Mouse (Mus musculus): ENCODE data around the gene Nrf1. TPM values are rescaled to one million over a fixed set of nuclear protein-coding genes. Genes with fewer than 3 reads are reported as not detected.

Gene Nrf1
- polyA plus RNA-seq (2014; fragmentation: Nextera tagmentation; extraction: Ambion mirVana) = 69.9 and 73.0 TPM in 2 replicates

DNA sequence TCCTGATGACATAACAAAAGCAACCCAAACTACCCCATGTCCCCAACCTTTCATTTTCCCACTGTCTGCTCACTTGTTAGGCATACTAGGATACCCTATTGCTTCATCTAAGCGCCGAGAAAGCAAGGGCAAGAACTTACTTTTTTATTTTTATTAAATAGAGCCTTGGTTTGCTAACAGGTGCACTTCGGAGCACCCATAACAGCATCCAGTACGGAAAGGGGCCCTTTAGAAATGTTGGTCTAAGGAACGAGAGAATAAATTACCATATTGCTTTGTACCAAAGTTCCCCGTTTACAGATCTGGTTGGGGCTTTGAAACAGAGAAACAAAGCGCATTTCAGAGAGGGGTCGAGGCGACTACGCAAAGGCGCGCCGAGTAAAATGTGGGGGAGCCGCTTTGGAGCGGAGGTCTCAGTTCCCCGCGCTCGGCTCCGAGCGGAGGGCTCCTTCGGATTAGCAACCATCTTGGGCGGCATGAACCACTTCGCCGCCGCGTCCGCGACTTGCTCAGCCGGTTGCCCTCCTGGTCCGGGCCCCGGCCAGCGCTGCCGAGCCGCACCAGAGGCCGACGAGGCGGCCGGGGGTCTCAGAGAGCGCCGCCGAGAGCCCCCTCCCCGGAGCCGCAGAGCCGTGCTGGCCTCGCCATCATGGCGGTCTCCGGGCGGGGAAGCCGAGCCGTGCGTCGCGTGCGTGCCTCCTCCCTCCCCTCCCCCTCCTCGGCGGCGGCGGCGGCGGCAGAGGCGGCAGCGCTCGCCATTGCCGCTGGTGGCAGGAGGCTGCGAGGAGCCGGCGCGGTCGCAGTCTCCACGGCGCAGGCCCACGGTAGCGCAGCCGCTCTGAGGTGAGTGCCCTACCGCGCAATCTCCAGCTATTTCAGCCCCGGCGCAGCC is at the start of gene Nrf1:
Gene Nrf1 (plus strand): TSS at position 718 of the 892 bp plus-strand sequence.
- ATAC-seq (ENCODE audit: low FRiP score) (peak; percentile 94), DNase-seq (ENCODE audit: low spot score) (peak; percentile 94)
- H3K4me1 ChIP-seq (replicated peaks; ENCODE audit: control insufficient read depth, insufficient read depth, low read length) = no peaks in the 10 kb centered on the region
- under 1% methylated on average over 72 of the region's 78 CpGs for WGBS
- no peaks in the 10 kb centered on the region for H3K9me3 ChIP-seq (ENCODE audit: control insufficient read depth, low read length)
- no peaks in the 10 kb centered on the region for H3K36me3 ChIP-seq (ENCODE audit: control insufficient read depth, insufficient read depth, low read length)
- H3K27me3 ChIP-seq (ENCODE audit: control insufficient read depth, insufficient read depth, low read length) = no peaks in the 10 kb centered on the region
- H3K9ac ChIP-seq (ENCODE audit: low read depth, low read length) = peak within 1 kb of the TSS; percentile 94
- H3K4me3 ChIP-seq (ENCODE audit: low read depth, low read length) = peak within 1 kb of the TSS; percentile 89
- H3K4me2 ChIP-seq (replicated peaks; ENCODE audit: low read depth, low read length) = peak within 1 kb of the TSS; percentile 64
- H3K27ac ChIP-seq (ENCODE audit: low read depth, low read length) = peak within 1 kb of the TSS; percentile 100

DNA sequence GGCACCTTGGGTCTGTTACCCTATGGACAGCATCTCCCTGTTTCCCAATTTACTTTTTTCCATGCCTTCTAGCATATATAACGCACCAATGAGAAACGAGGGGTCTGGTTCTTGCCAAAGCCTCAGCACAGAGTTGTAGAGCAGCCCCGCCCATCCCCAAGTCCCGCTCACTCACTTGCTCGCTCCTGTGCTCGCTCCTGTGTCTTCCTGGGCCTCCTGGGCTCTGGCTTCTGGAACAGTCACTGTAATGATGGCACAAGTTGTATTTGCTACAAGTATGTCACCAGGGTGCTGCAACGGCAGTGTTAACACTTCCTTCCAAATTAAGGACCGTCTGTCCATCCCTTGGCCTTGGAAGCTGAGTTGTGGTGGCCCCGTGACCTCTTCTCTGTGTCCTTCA is 49.6 kb upstream of the Nrf1 start:
- Histone ChIP-seq H3K4me2 (replicated peaks; ENCODE audit: low read depth, low read length) (no peak overlapping the region), H3K9ac (ENCODE audit: low read depth, low read length) (no peak overlapping the region), H3K36me3 (ENCODE audit: control insufficient read depth, insufficient read depth, low read length) (no peaks in the 10 kb centered on the region), H3K4me3 (ENCODE audit: low read depth, low read length) (no peak overlapping the region), H3K9me3 (ENCODE audit: control insufficient read depth, low read length) (no peaks in the 10 kb centered on the region), H3K27me3 (ENCODE audit: control insufficient read depth, insufficient read depth, low read length) (no peaks in the 10 kb centered on the region), H3K4me1 (replicated peaks; ENCODE audit: control insufficient read depth, insufficient read depth, low read length) (no peaks in the 10 kb centered on the region), H3K27ac (ENCODE audit: low read depth, low read length) (no peak overlapping the region)
- 81% methylated on average over 9 of the region's 9 CpGs for WGBS
- DNase-seq (ENCODE audit: low spot score) (no peak), ATAC-seq (ENCODE audit: low FRiP score) (no peak)

- Histone ChIP-seq H3K36me3 (ENCODE audit: control insufficient read depth, insufficient read depth, low read length) (no peaks in the 10 kb centered on the region), H3K4me3 (ENCODE audit: low read depth, low read length) (no peak overlapping the region), H3K4me2 (replicated peaks; ENCODE audit: low read depth, low read length) (no peak overlapping the region), H3K9me3 (ENCODE audit: control insufficient read depth, low read length) (no peaks in the 10 kb centered on the region), H3K9ac (ENCODE audit: low read depth, low read length) (no peak overlapping the region), H3K27me3 (ENCODE audit: control insufficient read depth, insufficient read depth, low read length) (no peaks in the 10 kb centered on the region), H3K4me1 (replicated peaks; ENCODE audit: control insufficient read depth, insufficient read depth, low read length) (no peaks in the 10 kb centered on the region), H3K27ac (ENCODE audit: low read depth, low read length) (no peak overlapping the region)
- no peak for ATAC-seq (ENCODE audit: low FRiP score)
- DNase-seq (ENCODE audit: low spot score) = no peak
- 66% methylated on average over 4 of the region's 4 CpGs for WGBS
Measured at GRCm38 (mm10) chr6:29998771-29999170, 49.0 kb upstream of the Nrf1 start.

DNA sequence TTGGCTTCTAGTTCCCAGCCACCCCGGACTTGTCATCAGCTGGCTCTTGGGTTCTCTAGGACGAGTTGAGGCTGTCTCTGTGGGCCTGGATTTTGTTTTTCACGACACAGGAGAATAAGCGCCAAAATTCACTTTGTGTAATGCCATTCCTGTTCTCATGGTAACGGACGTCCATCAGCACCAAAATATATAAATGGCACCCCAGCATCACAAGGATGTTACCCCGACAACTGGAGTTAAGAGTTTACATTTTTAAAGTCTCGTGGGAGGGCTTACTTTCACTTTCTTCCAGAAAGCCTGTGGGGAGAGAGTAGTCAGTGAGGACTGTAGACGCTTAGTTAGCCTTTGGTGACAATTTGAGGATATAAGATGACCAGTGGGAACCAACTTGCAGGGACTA is 45.2 kb upstream of the Nrf1 start:
- Histone ChIP-seq H3K9me3 (ENCODE audit: control insufficient read depth, low read length) (no peaks in the 10 kb centered on the region), H3K4me3 (ENCODE audit: low read depth, low read length) (no peak overlapping the region), H3K9ac (ENCODE audit: low read depth, low read length) (no peak overlapping the region), H3K27me3 (ENCODE audit: control insufficient read depth, insufficient read depth, low read length) (no peaks in the 10 kb centered on the region), H3K27ac (ENCODE audit: low read depth, low read length) (no peak overlapping the region), H3K36me3 (ENCODE audit: control insufficient read depth, insufficient read depth, low read length) (no peaks in the 10 kb centered on the region), H3K4me1 (replicated peaks; ENCODE audit: control insufficient read depth, insufficient read depth, low read length) (no peaks in the 10 kb centered on the region), H3K4me2 (replicated peaks; ENCODE audit: low read depth, low read length) (no peak overlapping the region)
- DNase-seq (ENCODE audit: low spot score) = no peak
- 81% methylated on average over 9 of the region's 9 CpGs for WGBS
- no peak for ATAC-seq (ENCODE audit: low FRiP score)

GRCm38 (mm10) chr6:30005851-30006250 is 41.9 kb upstream of the Nrf1 start:
- H3K27ac ChIP-seq (ENCODE audit: low read depth, low read length) = no peak overlapping the region
- no peaks in the 10 kb centered on the region for H3K4me1 ChIP-seq (replicated peaks; ENCODE audit: control insufficient read depth, insufficient read depth, low read length)
- H3K27me3 ChIP-seq (ENCODE audit: control insufficient read depth, insufficient read depth, low read length) = no peaks in the 10 kb centered on the region
- no peak overlapping the region for H3K4me2 ChIP-seq (replicated peaks; ENCODE audit: low read depth, low read length)
- 100% methylated on average over 1 of the region's 1 CpGs for WGBS
- no peaks in the 10 kb centered on the region for H3K36me3 ChIP-seq (ENCODE audit: control insufficient read depth, insufficient read depth, low read length)
- ATAC-seq (ENCODE audit: low FRiP score) (no peak), DNase-seq (ENCODE audit: low spot score) (no peak)
- no peaks in the 10 kb centered on the region for H3K9me3 ChIP-seq (ENCODE audit: control insufficient read depth, low read length)
- H3K9ac ChIP-seq (ENCODE audit: low read depth, low read length) = no peak overlapping the region
- no peak overlapping the region for H3K4me3 ChIP-seq (ENCODE audit: low read depth, low read length)

DNA sequence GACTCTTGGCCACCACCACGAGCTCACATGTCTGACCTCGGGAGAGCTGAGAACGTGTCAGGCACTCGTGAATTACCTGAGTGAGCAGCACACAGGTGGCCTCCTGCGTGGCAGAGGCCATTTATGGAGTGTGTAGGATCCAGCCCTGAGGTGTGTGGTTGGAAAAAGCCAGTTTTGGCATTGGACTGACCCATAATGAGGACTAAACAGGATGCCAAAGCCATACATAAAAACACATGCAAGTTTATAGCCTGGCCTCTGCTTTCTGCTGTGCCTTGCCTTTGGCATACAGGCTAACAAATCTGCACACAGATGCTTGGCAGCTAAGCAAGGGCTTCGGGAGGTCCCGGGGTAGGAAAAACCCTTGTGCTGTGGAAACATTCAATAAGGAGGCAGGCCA is 38.6 kb upstream of the Nrf1 start:
- no peaks in the 10 kb centered on the region for H3K27me3 ChIP-seq (ENCODE audit: control insufficient read depth, insufficient read depth, low read length)
- H3K4me2 ChIP-seq (replicated peaks; ENCODE audit: low read depth, low read length) = no peak overlapping the region
- no peaks in the 10 kb centered on the region for H3K9me3 ChIP-seq (ENCODE audit: control insufficient read depth, low read length)
- DNase-seq (ENCODE audit: low spot score) (no peak), ATAC-seq (ENCODE audit: low FRiP score) (no peak)
- no peaks in the 10 kb centered on the region for H3K36me3 ChIP-seq (ENCODE audit: control insufficient read depth, insufficient read depth, low read length)
- WGBS = 92% methylated on average over 7 of the region's 7 CpGs
- H3K4me1 ChIP-seq (replicated peaks; ENCODE audit: control insufficient read depth, insufficient read depth, low read length) = no peaks in the 10 kb centered on the region
- no peak overlapping the region for H3K27ac ChIP-seq (ENCODE audit: low read depth, low read length)
- H3K4me3 ChIP-seq (ENCODE audit: low read depth, low read length) = no peak overlapping the region
- H3K9ac ChIP-seq (ENCODE audit: low read depth, low read length) = no peak overlapping the region

GRCm38 (mm10) chr6:30013520-30013919 is 34.3 kb upstream of the Nrf1 start:
- no peak overlapping the region for H3K27ac ChIP-seq (ENCODE audit: low read depth, low read length)
- no peaks in the 10 kb centered on the region for H3K27me3 ChIP-seq (ENCODE audit: control insufficient read depth, insufficient read depth, low read length)
- DNase-seq (ENCODE audit: low spot score) (no peak), ATAC-seq (ENCODE audit: low FRiP score) (no peak)
- 48% methylated on average over 2 of the region's 2 CpGs for WGBS
- H3K9ac ChIP-seq (ENCODE audit: low read depth, low read length) = no peak overlapping the region
- H3K9me3 ChIP-seq (ENCODE audit: control insufficient read depth, low read length) = no peaks in the 10 kb centered on the region
- H3K4me2 ChIP-seq (replicated peaks; ENCODE audit: low read depth, low read length) = no peak overlapping the region
- no peak overlapping the region for H3K4me3 ChIP-seq (ENCODE audit: low read depth, low read length)
- H3K4me1 ChIP-seq (replicated peaks; ENCODE audit: control insufficient read depth, insufficient read depth, low read length) = no peaks in the 10 kb centered on the region
- H3K36me3 ChIP-seq (ENCODE audit: control insufficient read depth, insufficient read depth, low read length) = no peaks in the 10 kb centered on the region

- Histone ChIP-seq H3K36me3 (ENCODE audit: control insufficient read depth, insufficient read depth, low read length) (no peaks in the 10 kb centered on the region), H3K9ac (ENCODE audit: low read depth, low read length) (no peak overlapping the region), H3K4me1 (replicated peaks; ENCODE audit: control insufficient read depth, insufficient read depth, low read length) (no peaks in the 10 kb centered on the region), H3K27ac (ENCODE audit: low read depth, low read length) (no peak overlapping the region), H3K4me2 (replicated peaks; ENCODE audit: low read depth, low read length) (no peak overlapping the region), H3K4me3 (ENCODE audit: low read depth, low read length) (no peak overlapping the region), H3K9me3 (ENCODE audit: control insufficient read depth, low read length) (no peaks in the 10 kb centered on the region), H3K27me3 (ENCODE audit: control insufficient read depth, insufficient read depth, low read length) (no peaks in the 10 kb centered on the region)
- ATAC-seq (ENCODE audit: low FRiP score) (no peak), DNase-seq (ENCODE audit: low spot score) (no peak)
- WGBS = 86% methylated on average over 5 of the region's 5 CpGs
Measured at GRCm38 (mm10) chr6:30014187-30014864, 33.5 kb upstream of the Nrf1 start.

GRCm38 (mm10) chr6:30021241-30021640 is 26.5 kb upstream of the Nrf1 start:
- Histone ChIP-seq H3K4me2 (replicated peaks; ENCODE audit: low read depth, low read length) (no peak overlapping the region), H3K27ac (ENCODE audit: low read depth, low read length) (no peak overlapping the region), H3K9ac (ENCODE audit: low read depth, low read length) (no peak overlapping the region), H3K27me3 (ENCODE audit: control insufficient read depth, insufficient read depth, low read length) (no peaks in the 10 kb centered on the region), H3K4me3 (ENCODE audit: low read depth, low read length) (no peak overlapping the region), H3K4me1 (replicated peaks; ENCODE audit: control insufficient read depth, insufficient read depth, low read length) (no peaks in the 10 kb centered on the region), H3K9me3 (ENCODE audit: control insufficient read depth, low read length) (no peaks in the 10 kb centered on the region), H3K36me3 (ENCODE audit: control insufficient read depth, insufficient read depth, low read length) (no peaks in the 10 kb centered on the region)
- no peak for ATAC-seq (ENCODE audit: low FRiP score)
- WGBS = 87% methylated on average over 1 of the region's 1 CpGs
- DNase-seq (ENCODE audit: low spot score) = no peak

All from hindbrain, embryonic 11.5 days (tissue).